Mouse (Mus musculus): Measurements from ENCODE around the gene Mcf2l.

Mcf2l gene

GRCm38 (mm10) chr8:12994468-12994867 is 120.9 kb downstream of the Mcf2l start:
- no peak for DNase-seq (ENCODE audit: low spot score)

DNA sequence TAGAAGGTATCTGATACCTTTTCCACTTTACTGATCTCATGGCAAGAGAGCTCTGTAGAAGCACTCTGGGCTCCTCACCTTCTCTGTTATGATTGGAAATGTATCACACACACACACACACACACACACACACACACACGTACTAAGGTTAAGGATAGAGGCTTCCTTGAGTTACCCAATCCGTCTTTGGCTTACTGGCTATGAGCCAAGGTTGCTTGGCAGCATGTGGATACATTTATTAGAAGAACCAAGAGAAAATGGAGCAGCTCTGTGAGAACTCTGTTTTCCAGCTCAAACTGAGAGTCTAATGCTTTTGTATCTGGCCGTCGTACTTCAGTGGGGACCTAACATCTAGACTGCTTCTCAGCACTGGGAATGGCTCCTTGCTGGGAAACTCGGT is 121.9 kb downstream of the Mcf2l start:
- DNase-seq (ENCODE audit: low spot score), result peak; percentile 43

DNA sequence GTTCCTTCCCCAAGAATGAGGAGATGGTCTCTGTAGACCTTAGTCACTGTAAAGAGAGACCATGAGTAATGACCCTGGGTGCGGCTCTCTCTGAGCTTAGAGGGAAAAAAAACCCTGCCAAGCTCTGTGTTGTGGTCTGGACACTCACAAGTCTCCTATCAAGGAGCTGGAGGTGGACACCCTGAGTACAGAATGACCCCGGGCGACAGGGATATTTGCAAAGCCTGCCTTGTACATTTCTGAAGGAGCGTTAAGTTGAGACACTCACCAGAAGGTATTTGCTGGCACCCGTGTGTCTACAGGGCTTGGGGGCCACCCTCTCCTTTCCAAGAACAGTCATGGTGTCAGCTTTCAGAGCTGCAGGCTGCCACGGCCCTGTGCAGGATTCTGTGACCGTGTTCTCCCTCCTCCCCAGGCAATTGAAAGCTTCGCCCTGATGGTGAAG is 123.2 kb downstream of the Mcf2l start:
- peak; percentile 71 for DNase-seq (ENCODE audit: low spot score)

GRCm38 (mm10) chr8:12998331-12998730 is 124.7 kb downstream of the Mcf2l start:
- DNase-seq (ENCODE audit: low spot score), result peak; percentile 34

DNA sequence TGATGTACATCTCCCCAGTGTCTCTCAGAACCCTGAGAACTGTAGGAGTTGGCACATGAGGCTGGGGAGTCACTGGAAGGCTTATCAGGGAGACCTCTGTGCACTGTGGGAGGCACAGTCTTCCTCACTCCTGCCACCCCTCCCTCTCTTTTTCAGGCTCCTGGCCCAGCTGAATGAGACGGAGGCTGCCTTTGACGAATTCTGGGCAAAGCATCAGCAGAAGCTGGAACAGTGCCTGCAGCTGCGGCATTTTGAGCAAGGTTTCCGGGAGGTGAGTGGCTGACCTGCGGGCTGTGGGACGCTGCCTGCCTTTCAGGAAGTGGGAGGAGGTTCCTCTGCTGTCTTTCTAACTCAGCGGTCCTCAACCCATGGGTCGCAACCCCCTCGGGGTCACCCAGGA is 126.2 kb downstream of the Mcf2l start:
- no peak for DNase-seq (ENCODE audit: low spot score)

DNA sequence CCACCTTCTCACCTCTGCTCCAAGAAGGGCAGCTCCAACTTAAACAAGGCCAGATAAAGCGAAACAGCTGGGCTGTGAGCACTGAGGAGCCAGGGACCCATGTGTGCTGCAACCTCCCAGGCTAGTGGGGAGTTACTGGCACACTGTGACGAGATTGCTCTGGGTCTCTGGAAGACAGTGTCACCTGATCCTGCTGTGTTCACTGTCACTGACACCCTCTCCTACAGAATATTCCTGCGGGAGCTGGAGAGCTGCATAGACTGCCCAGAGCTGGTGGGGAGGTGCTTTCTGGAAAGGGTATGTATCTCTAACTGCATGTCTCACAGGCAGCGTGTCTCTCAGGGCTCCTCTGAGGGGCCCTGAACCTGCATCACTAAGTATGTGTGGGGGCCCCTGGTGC is 133.9 kb downstream of the Mcf2l start:
- DNase-seq (ENCODE audit: low spot score), result no peak

DNA sequence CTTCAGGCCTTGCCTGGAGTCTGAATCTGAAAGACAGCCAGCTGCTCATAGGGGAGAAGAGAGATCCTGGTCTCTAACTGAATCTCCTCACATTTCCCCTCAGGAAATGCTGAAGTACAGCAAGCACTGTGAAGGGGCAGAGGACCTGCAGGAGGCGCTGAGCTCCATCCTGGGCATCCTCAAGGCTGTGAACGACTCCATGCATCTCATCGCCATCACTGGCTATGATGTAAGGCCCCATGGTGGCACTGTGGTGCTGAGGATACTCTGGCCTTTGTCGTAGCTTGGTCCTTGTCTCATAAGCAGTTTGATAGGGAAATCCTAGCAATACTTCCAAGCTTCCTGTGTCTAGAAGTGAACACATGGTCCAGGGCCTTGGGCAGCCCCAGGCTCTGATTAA is 136.7 kb downstream of the Mcf2l start:
- peak; percentile 34 for DNase-seq (ENCODE audit: low spot score)

GRCm38 (mm10) chr8:13019560-13019959 is 146.0 kb downstream of the Mcf2l start:
- peak; percentile 53 for DNase-seq (ENCODE audit: low spot score)

DNA sequence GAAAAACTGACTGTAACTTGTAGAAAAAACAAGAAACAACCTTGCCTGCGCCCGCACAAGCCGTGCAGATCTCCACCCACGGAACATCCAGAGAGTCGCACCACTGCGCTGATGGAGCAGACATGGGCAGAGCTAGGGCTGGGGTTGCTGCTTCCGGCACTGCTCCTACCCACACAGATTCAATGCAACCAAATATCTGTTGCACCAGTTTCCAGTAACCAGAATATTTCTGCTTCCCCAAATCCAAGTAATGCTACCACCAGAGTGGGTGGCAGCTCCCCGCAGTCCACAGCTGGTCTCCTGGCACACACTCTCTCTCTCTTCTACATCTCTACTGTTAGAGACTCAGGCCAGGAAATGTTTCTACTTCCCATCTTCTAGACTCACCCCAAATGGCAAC is 148.2 kb downstream of the Mcf2l start:
- peak; percentile 18 for DNase-seq (ENCODE audit: low spot score)

DNA sequence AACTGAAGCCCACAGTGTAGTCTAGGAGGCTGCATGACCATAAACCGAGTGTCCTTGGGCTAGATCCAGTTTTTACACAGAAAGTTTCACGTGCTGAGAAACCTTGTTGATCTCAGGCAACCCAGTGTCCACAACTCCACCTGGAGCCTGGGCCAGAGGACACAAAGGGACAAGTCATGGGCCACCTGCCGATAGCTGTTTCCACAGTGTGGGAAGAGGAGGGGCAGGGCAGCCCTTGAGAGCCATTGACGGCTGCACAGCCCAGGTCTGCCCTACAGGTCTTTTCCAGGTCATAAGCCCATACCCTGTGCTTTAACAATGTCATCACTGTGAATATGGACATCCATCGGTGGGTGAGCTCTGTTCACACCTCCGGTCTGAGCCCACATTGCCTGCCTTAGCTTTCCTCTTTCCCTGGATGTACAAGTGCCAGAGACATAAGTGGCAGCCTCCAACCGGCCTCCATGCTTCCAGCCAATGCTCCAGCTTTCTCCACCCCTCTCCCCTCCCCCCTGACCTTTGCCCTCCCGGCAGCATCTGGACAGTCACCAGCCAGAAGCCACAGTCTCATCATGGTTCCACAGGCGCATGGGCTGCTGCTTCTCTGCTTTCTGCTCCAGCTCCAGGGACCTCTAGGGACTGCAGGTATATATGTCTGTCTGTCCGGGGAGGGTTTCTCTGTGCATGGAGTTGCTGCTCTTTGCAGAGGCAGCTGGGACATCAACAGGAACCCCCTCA is 152.1 kb downstream of the Mcf2l start, which contains the start of gene F7:
F7 (plus strand) TSS at position 548 of the 738 bp plus-strand sequence.
- DNase-seq (ENCODE audit: low spot score), result peak; percentile 55

- DNase-seq (ENCODE audit: low spot score), result peak; percentile 31
Measured at GRCm38 (mm10) chr8:13027615-13028014, 154.0 kb downstream of the Mcf2l start.

DNA sequence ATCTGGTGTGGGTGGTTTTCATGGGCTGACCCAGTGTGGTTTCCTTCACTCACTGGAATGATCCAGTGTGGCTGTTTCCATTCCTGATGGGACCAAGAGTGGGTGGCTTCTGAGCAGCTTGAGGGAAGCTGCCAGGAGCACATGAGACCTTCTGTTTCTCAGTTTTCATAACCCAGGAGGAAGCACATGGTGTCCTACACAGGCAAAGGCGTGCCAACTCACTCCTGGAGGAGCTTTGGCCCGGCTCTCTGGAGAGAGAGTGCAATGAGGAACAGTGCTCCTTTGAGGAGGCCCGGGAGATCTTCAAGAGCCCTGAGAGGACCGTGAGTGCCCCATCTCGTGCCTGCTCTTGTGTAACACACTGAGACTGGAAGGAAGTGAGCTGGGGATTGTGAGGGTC is 154.9 kb downstream of the Mcf2l start:
- DNase-seq (ENCODE audit: low spot score), result peak; percentile 86

GRCm38 (mm10) chr8:13036346-13036812 is 162.8 kb downstream of the Mcf2l start:
- DNase-seq (ENCODE audit: low spot score), result no peak

DNA sequence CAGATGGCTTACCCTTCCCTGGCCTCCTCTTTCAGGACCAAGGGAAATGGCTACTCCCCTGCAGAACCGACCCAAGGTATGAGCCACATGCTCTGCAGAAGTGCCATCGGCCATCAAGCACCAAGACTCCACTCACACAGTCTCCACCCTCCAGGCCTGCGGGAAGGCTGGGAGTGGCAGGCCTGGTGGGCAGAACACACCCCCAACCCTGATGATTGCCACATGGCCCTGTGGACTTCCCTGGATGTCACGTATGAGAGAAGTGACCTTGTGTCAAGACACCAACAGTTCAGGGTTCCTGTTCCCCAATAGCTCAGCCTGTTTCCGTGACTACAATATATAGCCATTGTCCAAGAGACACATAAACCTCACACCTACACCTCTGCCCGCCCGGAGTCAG is 163.4 kb downstream of the Mcf2l start, which contains the start of gene F10:
F10 (plus strand) TSS at position 294 of the 400 bp plus-strand sequence.
- DNase-seq (ENCODE audit: low spot score), result peak; percentile 45

- DNase-seq (ENCODE audit: low spot score), result no peak
Measured at GRCm38 (mm10) chr8:13037569-13037968, 164.0 kb downstream of the Mcf2l start.

GRCm38 (mm10) chr8:13039054-13039453 is 165.4 kb downstream of the Mcf2l start:
- peak; percentile 17 for DNase-seq (ENCODE audit: low spot score)

GRCm38 (mm10) chr8:13041459-13041858 is 167.9 kb downstream of the Mcf2l start:
- no peak for DNase-seq (ENCODE audit: low spot score)

GRCm38 (mm10) chr8:13047652-13048051 is 174.0 kb downstream of the Mcf2l start:
- no peak for DNase-seq (ENCODE audit: low spot score)

DNA sequence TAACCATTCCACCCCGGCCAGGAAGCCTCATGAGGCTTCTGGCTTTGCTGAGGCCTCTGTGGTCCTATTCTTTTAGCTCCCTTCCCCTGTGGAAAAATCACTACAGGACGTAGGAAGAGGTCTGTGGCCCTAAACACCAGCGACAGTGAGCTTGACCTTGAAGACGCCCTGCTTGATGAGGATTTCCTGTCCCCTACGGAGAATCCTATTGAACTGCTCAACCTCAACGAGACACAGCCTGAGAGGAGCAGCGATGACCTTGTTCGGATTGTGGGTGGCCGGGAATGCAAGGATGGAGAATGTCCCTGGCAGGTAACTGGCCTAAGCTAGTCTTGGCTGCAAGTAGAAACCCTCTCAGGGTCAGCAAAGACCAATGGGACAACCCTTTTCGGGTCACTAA is 176.9 kb downstream of the Mcf2l start:
- no peak for DNase-seq (ENCODE audit: low spot score)

DNA sequence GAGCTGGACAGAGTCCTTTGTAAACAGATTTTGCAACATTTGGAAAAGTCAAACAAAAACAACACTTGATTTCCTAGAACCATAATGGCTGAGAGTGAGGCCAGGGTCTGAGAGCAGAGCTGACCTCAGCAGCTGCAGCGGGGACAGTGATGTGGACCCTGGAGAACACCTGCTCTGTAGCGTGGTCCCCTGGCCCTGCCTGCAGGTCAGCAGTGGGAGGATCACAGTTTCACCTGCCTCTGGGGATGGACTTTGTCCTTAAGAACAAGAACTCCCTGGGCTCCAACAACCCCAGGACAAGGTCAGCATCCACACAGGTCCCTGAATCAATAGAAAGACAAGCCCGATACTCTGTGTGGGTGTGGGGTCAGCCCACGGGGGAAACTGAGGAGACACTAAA is 183.7 kb downstream of the Mcf2l start:
- DNase-seq (ENCODE audit: low spot score), result peak; percentile 18

GRCm38 (mm10) chr8:13060441-13061150 is 187.0 kb downstream of the Mcf2l start, which contains the start of gene Proz:
TSS of gene Proz (plus strand) at chr8:13060914.
- no peak for DNase-seq (ENCODE audit: low spot score)

DNA sequence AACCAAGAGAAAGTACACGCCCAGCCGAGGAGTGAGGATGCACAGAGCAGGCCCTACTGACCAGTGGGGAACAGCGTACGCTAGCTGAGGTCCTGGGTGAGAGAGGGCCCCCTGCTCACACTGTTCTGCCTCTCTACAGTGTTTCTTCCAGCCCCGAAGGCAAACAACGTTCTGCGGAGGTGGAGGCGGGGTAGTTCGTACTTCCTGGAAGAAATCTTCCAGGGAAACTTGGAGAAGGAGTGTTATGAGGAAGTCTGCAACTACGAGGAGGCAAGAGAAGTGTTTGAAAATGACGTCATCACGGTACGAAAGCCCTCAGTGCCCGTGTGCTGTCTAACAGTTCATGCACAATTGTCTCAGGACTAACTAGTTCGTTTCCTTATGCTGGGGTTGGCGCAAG is 189.5 kb downstream of the Mcf2l start:
- peak; percentile 61 for DNase-seq (ENCODE audit: low spot score)
